Mouse (Mus musculus): ENCODE measurements around the gene Rai1.

Rai1 gene

DNA sequence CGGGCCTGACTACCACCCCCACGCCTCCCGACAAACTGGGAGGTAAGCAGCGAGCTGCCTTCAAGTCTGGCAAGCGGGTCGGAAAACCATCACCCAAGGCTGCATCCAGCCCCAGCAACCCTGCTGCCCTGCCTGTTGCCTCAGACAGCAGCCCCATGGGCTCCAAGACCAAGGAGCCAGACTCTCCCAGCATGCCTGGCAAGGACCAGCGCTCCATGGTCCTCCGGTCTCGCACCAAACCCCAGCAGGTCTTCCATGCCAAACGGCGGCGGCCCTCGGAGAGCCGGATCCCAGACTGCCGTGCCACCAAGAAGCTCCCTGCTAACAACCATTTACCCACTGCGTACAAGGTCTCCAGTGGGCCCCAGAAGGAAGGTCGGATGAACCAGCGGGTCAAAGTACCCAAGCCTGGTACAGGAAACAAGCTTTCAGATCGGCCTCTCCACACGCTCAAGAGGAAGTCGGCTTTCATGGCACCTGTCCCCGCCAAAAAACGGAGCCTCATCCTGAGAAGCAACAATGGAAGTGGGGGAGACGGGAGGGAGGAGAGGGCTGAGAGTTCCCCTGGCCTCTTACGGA is 83.6 kb downstream of the Rai1 start:
- no peak for DNase-seq (ENCODE audit: extremely low spot score, low read depth, low spot score)

DNA sequence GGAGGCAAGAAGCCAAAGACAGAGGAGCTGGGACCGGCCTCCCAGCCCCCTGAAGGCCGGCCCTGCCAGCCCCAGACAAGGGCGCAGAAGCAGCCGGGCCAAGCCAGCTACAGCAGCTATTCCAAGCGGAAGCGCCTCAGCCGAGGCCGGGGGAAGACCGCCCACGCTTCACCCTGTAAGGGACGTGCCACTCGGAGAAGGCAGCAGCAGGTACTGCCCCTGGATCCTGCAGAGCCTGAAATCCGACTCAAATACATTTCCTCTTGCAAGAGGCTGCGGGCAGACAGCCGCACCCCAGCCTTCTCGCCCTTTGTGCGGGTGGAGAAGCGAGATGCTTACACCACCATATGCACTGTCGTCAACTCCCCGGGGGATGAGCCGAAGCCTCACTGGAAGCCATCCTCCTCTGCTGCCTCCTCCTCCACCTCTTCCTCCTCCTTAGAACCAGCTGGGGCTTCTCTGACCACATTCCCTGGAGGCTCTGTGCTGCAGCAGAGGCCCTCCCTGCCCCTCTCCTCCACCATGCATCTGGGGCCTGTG is 84.8 kb downstream of the Rai1 start:
- no peak for DNase-seq (ENCODE audit: extremely low spot score, low read depth, low spot score)

DNA sequence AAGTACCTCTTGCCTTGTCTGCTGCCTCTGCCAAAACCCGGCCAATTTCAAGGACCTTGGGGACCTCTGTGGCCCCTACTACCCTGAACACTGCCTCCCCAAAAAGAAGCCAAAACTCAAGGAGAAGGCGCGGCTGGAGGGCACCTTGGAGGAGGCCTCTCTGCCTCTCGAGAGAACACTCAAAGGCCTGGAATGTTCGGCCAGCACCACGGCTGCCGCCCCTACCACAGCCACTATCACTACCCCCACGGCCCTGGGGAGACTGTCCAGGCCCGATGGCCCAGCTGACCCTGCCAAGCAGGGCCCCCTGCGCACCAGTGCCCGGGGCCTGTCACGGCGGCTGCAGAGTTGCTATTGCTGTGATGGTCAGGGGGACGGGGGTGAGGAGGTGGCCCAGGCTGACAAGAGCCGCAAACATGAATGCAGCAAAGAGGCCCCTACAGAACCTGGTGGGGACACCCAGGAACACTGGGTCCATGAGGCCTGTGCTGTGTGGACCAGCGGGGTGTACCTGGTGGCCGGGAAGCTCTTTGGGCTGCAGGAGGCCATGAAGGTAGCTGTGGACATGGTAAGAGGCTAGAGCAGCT is 85.3 kb downstream of the Rai1 start:
- no peak for DNase-seq (ENCODE audit: extremely low spot score, low read depth, low spot score)

DNA sequence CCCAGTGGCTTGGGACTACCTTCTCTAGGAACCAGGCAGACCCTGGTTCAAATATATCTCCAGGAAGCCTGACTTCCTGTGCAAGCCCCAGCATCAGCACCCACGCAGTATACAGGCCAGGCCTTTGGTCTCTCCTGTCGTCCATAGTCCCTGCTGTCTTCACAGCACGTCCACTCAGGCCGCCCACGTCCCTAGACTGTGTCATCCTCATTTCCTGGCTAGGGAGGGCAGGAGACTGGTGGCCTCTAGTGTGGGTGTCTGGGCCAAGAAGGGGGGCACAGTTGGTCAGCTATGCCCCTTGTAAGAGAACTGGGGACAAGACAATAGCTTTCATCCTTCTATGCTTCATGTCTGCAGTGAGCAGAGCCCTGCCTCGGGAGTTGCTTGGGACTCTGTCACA is 87.7 kb downstream of the Rai1 start:
- DNase-seq (ENCODE audit: extremely low spot score, low read depth, low spot score), result no peak

DNA sequence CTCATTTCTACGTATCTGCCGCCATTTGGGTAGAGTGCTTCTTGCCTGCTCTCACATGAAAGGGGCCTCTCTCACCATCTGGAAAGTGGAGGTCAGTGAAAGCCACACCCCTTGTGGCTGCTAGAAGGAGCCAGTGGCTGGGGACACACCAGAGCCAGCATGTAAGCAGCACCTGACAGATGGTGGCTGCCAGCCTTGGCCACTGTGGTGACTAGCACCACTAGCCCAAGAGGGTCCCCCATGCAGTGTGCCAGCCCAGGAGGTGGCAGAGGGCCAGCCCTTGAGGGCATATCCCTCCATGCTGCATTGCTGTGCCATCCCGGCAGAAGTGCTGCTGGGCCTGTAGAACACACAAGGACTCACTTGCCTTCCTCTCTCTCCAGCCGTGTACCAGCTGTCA is 88.7 kb downstream of the Rai1 start:
- no peak for DNase-seq (ENCODE audit: extremely low spot score, low read depth, low spot score)

DNA sequence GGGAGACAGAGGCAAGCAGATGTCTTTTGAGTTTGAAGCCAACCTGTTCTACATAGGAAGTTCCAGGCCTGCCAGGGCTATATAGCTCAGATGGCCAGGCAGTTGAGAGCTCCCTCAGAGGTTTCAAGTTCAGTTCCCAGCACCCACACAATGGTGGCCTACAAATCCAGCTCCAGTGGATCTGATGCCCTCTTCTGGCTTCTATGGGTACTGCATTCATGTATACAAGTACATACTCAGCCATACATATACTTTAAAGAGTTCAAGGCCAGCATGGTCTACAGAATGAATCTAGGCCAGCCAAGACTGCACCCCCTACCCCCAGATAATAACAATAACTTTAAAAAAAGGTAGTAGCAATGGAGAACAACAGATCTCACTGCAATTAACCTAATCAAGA is 90.3 kb downstream of the Rai1 start:
- DNase-seq (ENCODE audit: extremely low spot score, low read depth, low spot score), result no peak

DNA sequence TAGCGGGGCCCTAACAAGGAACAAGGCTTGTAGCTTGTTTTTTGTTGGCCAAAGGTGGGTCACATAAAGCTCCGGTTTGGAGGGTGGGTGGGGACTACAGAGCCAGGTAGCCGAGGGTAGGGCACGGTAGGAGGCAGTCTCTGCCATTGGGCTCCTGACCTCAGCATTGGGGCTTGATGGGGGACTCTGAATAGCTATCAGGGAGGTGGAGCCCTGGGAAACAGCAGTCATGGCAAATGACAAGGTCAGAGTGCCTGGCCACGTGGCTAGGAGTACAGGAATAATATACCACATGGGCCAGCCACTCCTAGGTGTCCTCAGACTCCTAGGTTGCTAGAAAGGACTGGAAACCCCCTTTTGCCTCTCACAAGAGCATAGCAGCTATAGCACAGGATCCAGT is 91.5 kb downstream of the Rai1 start:
- DNase-seq (ENCODE audit: extremely low spot score, low read depth, low spot score), result no peak

DNA sequence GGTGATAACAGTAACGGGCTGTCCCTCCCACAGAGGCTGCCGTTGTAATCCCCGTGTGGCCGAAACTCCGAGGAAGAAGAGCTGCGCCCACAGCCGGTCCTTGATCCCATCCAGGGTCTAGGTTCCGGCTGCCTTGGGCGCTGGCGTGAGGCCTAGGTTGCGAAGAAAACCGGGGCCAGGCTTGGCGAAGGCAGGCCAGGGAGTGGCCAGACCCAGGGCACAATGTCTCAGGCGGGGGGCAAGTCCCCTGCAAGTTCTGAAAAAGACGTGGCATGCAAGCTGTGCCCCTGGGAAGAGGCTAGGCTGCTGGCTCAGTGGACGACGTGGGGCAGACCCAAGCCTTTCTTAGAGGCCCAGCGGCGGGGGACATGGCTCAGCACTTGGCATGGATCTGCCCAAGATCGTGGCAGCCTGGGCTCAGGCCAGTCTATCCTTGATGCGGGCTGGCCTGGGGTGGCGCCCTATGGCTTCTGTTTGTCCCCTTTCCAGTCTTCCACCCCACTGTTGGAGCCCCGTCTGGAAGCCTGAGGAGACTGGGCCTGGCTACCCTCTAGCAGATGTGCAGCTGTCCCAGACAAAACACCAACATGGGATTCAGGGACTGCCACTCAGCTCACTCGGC is 93.3 kb downstream of the Rai1 start:
- no peak for DNase-seq (ENCODE audit: extremely low spot score, low read depth, low spot score)

DNA sequence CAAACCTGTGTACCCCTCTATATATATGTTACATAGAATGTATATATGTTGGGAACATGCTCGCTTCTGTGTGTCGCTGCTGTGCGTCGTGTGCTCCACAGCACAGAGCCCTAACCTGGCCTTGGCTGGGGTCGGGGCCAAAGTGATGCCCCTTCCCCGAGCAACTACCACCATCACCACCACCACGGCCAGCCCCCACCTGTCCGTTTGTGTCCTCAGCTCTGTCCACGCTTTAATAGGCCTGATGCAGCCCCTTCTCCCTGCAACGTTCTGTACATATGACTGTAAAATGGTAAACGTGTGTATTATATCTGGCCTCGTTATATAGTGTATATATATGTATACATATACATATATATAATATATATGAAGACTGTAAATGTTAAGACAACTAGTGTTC is 93.8 kb downstream of the Rai1 start:
- DNase-seq (ENCODE audit: extremely low spot score, low read depth, low spot score), result no peak

DNA sequence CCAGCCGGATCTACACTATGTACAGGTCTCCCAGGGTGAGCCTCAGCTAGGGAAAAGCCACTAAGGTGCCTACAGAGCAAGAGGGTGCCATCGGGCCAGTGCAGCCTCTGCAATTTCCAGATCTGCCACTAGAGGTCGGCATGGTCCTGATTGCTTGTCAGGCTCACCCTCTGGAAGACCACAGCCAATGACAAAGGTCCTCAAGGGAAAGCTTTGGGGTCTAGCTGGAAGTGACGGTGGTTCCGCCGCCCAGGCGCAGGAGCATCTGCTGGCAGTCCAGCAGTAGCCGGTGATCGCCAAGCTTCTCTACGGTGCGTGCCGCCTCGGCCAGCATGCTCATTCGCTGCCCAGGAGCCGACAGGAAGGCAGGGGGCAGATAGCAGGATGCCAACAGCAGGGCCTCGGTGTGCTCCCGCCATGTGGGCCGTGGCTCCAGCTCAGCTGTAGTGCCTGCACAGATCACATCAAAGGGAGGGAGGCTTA is 94.9 kb downstream of the Rai1 start:
- DNase-seq (ENCODE audit: extremely low spot score, low read depth, low spot score), result peak; percentile 74

DNA sequence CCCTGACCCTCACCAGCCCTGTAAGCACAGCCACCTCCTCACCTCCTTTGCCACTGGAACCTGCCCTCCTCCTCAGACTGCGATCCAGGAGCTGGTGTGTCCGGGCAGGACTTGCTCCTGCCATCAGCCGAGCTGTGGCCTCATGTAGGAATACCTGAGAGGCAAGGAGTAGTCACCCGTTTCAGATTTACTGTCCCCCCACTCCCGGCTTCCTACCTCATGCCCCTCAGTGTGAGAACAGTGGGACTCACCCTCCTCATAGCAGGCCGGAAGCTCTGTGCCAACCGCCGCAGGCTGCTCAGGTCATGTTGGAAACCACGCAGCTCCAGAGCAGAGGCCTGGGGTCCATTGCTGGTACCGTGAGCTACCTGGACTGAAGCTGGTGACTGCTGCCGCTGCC is 95.6 kb downstream of the Rai1 start:
- no peak for DNase-seq (ENCODE audit: extremely low spot score, low read depth, low spot score)

DNA sequence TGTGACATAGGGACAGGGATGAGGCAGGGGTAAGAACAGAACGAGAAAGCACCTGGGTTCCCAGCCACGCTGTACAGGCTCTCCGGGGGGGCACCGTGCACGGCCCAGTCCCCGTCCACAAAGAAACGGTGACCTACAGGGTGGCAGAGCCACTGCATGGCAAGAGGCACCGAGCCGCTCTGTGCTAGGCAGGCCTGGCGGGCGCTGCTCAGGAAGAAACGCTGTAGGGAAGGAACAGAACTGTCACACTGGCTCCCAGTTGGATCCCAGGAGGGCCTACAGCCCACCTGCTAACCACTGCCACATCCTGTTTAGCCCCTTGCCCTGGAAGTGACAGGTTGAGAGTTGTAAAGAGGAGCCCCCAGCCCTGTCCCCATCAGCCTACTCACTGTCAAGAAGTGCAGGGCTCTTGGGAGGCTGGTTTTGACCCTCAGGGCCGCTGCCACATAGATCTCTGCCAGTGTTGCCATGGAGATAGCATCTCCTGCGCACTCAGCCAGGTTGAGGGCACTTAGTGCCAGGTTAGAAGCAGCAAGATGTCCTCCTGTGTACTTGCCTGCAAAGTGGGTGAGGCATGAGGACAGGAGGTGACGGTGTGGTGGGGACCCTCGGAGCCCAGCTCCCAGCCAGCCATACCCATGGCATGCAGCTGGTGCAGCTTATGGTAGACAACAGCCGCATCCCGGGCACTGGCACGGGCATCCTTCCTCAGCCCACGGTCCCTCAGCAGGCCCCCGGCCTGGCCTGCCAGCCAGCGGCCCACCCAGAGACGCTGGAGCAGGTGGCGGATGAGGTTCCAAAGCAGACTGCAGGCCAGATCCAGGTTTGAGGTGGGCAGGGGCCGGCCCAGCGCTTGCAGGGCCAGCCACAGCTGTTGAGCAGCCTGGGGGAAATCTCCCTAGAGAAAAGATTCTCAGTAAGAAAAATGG is 98.2 kb downstream of the Rai1 start:
- no peak for DNase-seq (ENCODE audit: extremely low spot score, low read depth, low spot score)

DNA sequence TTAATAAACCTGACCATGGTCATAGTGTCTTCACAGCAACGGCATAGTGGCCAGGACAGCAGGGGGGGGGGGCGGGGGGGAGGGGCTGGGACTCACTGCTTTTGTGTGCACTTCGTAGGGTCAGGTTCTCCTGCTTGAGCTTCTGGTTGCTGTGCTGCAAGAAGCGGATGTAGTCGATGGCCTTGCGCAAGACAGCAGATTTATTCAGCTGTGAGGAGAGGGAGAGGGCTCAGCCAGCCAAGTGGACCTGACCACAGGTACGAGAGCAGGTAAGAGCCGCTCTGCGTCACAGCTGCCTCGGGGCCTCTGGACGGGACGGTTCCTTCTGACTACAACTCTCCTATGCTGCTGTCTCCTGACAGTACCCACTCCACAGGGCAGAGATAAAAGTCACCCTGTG is 100.2 kb downstream of the Rai1 start:
- DNase-seq (ENCODE audit: extremely low spot score, low read depth, low spot score), result no peak

DNA sequence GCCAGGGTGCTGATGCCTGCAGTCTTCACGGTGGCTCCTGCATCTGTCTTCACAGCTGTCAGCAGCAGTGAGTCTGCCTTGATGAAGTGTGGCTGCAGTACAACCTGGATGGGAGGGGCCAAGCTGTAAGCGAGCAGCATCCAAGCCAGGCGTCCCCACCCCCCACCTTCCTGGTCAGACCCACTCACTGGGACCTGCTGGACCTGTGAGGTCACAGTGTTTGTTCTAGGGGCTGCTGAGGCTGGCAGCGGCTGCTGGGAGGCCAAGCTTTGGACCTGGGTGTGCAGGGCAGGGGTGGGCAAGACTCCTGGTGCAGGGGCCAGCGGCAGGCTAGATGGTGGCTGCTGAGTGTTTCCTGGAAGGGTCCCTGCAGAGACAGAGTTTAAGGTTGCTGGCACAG is 101.4 kb downstream of the Rai1 start:
- no peak for DNase-seq (ENCODE audit: extremely low spot score, low read depth, low spot score)

DNA sequence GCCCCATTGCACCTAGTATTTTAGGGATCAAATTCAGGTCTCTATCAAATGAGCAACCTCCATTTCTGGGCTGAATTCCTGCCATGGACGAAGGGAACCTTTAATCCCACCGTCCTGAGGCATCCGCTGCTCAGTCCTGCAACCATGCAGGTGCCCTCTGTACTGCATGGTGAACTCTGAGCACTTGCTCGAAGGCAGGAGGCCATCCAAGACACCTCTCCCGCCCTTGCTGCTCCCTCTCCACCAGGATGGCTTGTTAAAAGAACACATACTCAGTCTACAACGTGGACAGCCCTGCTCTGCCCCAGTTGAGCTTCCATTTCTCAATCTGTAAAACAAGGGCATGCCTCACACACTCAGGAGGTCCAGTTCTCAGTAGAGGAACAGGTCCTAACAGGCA is 103.4 kb downstream of the Rai1 start:
- no peak for DNase-seq (ENCODE audit: extremely low spot score, low read depth, low spot score)

DNA sequence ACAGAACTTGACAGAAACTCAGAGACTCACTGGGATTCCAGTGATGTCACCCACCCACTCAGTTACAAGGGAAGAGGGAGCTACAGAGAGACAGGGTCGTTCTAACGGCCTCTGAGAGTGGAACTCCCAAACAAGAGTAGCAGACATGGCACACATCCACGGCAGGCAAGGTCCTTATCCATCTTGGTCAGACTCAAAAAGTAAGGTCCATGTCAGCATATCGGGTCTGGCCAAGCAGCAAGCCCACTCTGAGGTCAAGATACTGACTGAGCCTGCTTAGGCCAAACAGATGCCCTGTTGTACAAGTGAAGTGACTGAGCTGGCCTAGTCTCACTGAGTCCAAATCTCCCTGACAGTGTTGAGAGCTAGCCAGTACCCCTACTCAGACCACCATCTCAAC is 103.9 kb downstream of the Rai1 start:
- DNase-seq (ENCODE audit: extremely low spot score, low read depth, low spot score), result no peak

DNA sequence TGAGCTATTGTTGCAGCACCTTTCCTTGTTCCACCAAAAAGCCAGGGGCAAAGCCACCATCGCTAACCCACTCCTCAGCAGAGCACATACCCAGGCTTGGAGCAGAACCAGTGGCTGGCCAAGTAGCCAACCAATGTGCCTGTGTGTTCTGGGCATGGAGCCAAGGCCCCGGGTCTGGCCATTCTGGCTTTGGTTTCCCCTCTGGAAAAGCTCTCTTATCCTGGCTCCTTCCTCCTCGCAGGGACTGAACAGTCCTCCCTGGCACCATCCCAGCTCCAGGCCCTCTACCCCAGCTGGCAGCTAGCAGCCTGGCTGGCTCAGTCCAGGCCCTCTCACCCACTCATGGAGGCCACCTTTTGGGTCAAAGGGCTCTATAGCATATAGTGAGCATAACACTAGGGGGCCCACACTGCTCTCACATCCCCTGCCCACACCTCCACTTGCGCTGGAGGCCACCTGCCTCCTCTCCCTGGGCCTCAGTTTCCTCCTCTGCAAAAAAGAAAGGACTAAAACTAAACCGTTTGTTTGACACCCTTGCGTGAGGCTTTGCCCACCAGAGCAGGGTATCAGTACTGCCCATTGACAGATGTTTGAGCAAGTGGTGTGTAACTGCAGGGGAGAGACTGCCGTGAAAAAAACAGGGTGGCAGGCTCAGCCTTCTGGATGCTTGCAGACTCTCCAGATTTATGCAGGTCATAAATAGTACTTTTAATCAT is 104.6 kb downstream of the Rai1 start:
- DNase-seq (ENCODE audit: extremely low spot score, low read depth, low spot score), result no peak

DNA sequence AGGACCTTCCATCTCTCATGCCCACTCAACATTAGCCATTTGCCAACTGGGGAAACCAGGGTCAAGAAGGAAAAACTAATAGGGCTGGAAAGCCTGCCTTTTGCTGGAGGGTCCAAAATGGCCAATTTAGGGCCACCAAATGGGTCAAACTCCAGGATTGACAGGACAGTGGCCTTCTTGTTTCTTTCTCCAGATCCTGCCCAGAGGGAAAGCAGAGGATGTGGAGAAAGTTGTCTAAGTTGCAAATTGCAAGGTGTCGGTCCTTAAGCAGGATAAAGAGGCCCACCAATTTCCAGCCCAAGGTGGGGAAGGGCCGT is 105.1 kb downstream of the Rai1 start:
- DNase-seq (ENCODE audit: extremely low spot score, low read depth, low spot score), result no peak

DNA sequence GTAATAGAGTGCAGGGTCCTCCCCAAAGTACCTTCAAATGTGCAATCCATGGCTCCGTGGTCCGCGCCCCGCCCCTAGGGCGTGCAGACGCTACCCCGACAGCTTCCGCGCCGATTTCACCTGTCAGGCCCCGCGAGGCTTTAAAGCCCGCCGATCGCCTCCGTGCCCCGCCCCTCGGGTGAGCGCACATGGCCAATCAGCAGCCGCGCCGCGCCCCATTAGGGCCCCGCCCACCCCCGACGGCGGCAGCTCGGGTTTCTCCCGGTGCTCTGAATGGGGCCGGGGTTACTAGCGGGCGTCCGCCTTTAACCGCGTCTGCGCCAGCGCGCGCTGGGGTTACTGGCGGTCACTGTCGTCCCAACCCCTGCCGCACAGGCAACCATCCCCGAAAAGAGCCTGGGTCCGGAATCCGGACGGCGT is 105.5 kb downstream of the Rai1 start:
- DNase-seq (ENCODE audit: extremely low spot score, low read depth, low spot score), result peak; percentile 39

DNA sequence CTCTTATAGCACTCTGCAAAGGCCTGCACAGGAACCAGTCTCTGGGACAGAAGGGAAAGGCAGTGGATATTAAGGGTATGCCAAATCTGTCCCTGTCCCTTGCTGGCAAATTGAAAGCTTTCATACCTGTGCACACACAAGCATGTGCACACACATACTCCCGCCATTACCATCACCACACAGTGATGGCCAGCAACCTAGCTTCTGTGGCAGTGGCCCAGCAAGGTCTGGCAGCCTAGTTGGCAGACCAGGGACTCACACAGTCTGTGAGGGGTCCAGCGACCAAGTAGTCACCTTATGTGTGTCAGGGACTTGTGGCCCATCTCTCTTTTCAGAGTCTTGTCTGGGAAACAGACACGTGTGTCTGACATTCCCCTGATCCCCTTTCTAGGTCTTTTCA is 106.3 kb downstream of the Rai1 start:
- no peak for DNase-seq (ENCODE audit: extremely low spot score, low read depth, low spot score)

DNA sequence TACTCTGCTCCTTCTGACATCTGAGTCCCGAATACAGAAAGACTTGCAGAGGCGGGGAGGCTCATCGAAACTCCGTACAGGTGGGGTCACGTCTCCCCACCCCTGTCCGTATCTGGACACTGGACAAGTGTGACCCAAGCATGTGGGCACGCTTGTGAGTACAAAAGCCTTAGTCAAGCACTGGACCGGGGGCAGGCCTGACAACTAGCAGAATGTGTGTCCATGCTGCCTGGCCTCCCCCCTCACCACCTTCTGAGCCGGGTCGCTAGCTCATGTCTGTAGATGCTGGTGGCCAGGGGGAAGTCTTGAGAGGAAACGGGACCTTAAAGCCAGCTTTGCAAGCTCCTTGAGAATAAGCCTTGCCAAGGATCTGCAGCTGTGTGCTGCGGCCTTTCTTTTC is 106.9 kb downstream of the Rai1 start:
- no peak for DNase-seq (ENCODE audit: extremely low spot score, low read depth, low spot score)
